Mouse (Mus musculus) midbrain, embryonic 12.5 days (tissue): Measurements from ENCODE around the gene Ttc30a2. TPM values are rescaled to one million over a fixed set of nuclear protein-coding genes. Genes with fewer than 3 reads are reported as not detected.
"Not testable (repeated sequence)": the region's sequence is repeated elsewhere in the genome, so short reads cannot be mapped to it uniquely, and the experiment has no call there.

ENCODE experiments used
- ATAC-seq: fragments of 200-750 bp; cut with Nextera tagmentation; 2 replicates; pipeline ENCODE4 v1.8.0; 2017; ENCODE audit warnings: low read depth, moderate TSS enrichment, moderate library complexity; ENCODE audit not compliant: low FRiP score
- H3K27ac ChIP-seq: fragments of 300-500 bp; sonication (generic); replicated peaks from 2 replicates; pipeline ENCODE4 v1.5.1; 2016; ENCODE audit warnings: mild to moderate bottlenecking
- H3K27me3 ChIP-seq: fragments of 300-500 bp; sonication (generic); 2 replicates; pipeline ENCODE4 v1.6.1; 2016; ENCODE audit warnings: mild to moderate bottlenecking
- H3K36me3 ChIP-seq: fragments of 300-500 bp; sonication (generic); 2 replicates; pipeline ENCODE4 v1.6.1; 2016
- H3K4me1 ChIP-seq: fragments of 300-500 bp; sonication (generic); 2 replicates; pipeline ENCODE4 v1.6.1; 2016
- H3K4me2 ChIP-seq: fragments of 300-500 bp; sonication (generic); replicated peaks from 2 replicates; pipeline ENCODE4 v1.6.1; 2016; ENCODE audit warnings: mild to moderate bottlenecking, moderate library complexity
- H3K4me3 ChIP-seq: fragments of 300-500 bp; sonication (generic); 2 replicates; pipeline ENCODE4 v1.5.1; 2016; ENCODE audit warnings: mild to moderate bottlenecking
- H3K9ac ChIP-seq: fragments of 300-500 bp; sonication (generic); replicated peaks from 2 replicates; pipeline ENCODE4 v1.6.1; 2016; ENCODE audit warnings: mild to moderate bottlenecking, moderate library complexity
- H3K9me3 ChIP-seq: fragments of 300-500 bp; sonication (generic); 2 replicates; pipeline ENCODE4 v1.6.1; 2016; ENCODE audit warnings: mild to moderate bottlenecking
- WGBS: fragments of 180-500 bp; shearing (Covaris S2); methylation state at CpG from one replicate; pipeline ENCODE4 v1.1.7; 2016; 5-methylcytosine and 5-hydroxymethylcytosine counted together
- polyA plus RNA-seq: library from polyadenylated mRNA; unstranded; fragments of >200 nt; fragmentation: Nextera tagmentation; extraction: Ambion mirVana; gene quantifications from 2 replicates; pipeline ENCODE4 v1.2.1, GENCODE M21; 2016

The Ttc30a2 gene
- 0.63 and 0.70 TPM in 2 replicates for polyA plus RNA-seq

- H3K9me3 ChIP-seq, H3K27me3 ChIP-seq, H3K27ac ChIP-seq, ATAC-seq, H3K4me3 ChIP-seq, H3K4me2 ChIP-seq, H3K4me1 ChIP-seq, H3K36me3 ChIP-seq, H3K9ac ChIP-seq: not testable (repeated sequence)
- 19% methylated on average over 21 of the region's 24 CpGs for WGBS
Observed at GRCm38 (mm10) chr2:75977752-75978368, at the start of gene Ttc30a2. Gene Ttc30a2 (minus strand): TSS chr2:75978170.

- 3% methylated on average over 7 of the region's 7 CpGs for WGBS
- Histone ChIP-seq H3K4me1 (peaks cover 16% of the 10 kb centered on the region), H3K27ac (no peak overlapping the region), H3K4me3 (no peak overlapping the region), H3K4me2 (0 out of 2 replicates have a peak overlapping the region, but pooled peaks have one; percentile 12), H3K9ac (no peak overlapping the region), H3K36me3 (no peaks in the 10 kb centered on the region), H3K27me3 (no peaks in the 10 kb centered on the region), H3K9me3 (no peaks in the 10 kb centered on the region)
- no peak for ATAC-seq
Observed at GRCm38 (mm10) chr2:76016890-76017289, 38.9 kb upstream of the Ttc30a2 start.

- no peak overlapping the region for H3K9ac ChIP-seq
- H3K4me3 ChIP-seq = no peak overlapping the region
- WGBS = 75% methylated on average over 8 of the region's 8 CpGs
- H3K4me1 ChIP-seq = peaks cover 16% of the 10 kb centered on the region
- no peak for ATAC-seq
- no peaks in the 10 kb centered on the region for H3K27me3 ChIP-seq
- no peaks in the 10 kb centered on the region for H3K36me3 ChIP-seq
- no peaks in the 10 kb centered on the region for H3K9me3 ChIP-seq
- no peak overlapping the region for H3K27ac ChIP-seq
- H3K4me2 ChIP-seq = no peak overlapping the region
Observed at GRCm38 (mm10) chr2:76016136-76016535, 38.2 kb upstream of the Ttc30a2 start.

GRCm38 (mm10) chr2:76015460-76015859, 37.5 kb upstream of the Ttc30a2 start:
- Histone ChIP-seq H3K4me1 (peaks cover 16% of the 10 kb centered on the region), H3K9me3 (no peaks in the 10 kb centered on the region), H3K27me3 (no peaks in the 10 kb centered on the region), H3K4me2 (no peak overlapping the region), H3K36me3 (no peaks in the 10 kb centered on the region), H3K27ac (no peak overlapping the region), H3K4me3 (no peak overlapping the region), H3K9ac (no peak overlapping the region)
- 91% methylated on average over 7 of the region's 7 CpGs for whole genome bisulfite sequencing
- ATAC-seq = no peak

- ATAC-seq = no peak
- Histone ChIP-seq H3K4me3 (no peak overlapping the region), H3K9ac (no peak overlapping the region), H3K27ac (no peak overlapping the region), H3K36me3 (no peaks in the 10 kb centered on the region), H3K4me1 (peaks cover 16% of the 10 kb centered on the region), H3K27me3 (no peaks in the 10 kb centered on the region), H3K9me3 (no peaks in the 10 kb centered on the region), H3K4me2 (no peak overlapping the region)
- 88% methylated on average over 3 of the region's 3 CpGs for WGBS
Observed at GRCm38 (mm10) chr2:76014659-76015058, 36.7 kb upstream of the Ttc30a2 start.

- H3K4me2 ChIP-seq = no peak overlapping the region
- no peak overlapping the region for H3K27ac ChIP-seq
- H3K36me3 ChIP-seq = no peaks in the 10 kb centered on the region
- H3K9me3 ChIP-seq = no peaks in the 10 kb centered on the region
- no peak overlapping the region for H3K9ac ChIP-seq
- no peak overlapping the region for H3K4me3 ChIP-seq
- H3K4me1 ChIP-seq = no peaks in the 10 kb centered on the region
- ATAC-seq = no peak
- no peaks in the 10 kb centered on the region for H3K27me3 ChIP-seq
- 6% methylated on average over 4 of the region's 4 CpGs for WGBS
Observed at GRCm38 (mm10) chr2:76006194-76006593, 28.2 kb upstream of the Ttc30a2 start.

GRCm38 (mm10) chr2:76002899-76003298, 24.9 kb upstream of the Ttc30a2 start:
- no peak for ATAC-seq
- H3K27ac ChIP-seq = no peak overlapping the region
- H3K4me1 ChIP-seq = 0 out of 2 replicates have a peak, but pooled peaks cover 5% of the 10 kb centered on the region

GRCm38 (mm10) chr2:76001392-76001791, 23.4 kb upstream of the Ttc30a2 start:
- H3K27ac ChIP-seq = no peak overlapping the region
- 0 out of 2 replicates have a peak, but pooled peaks cover 5% of the 10 kb centered on the region for H3K4me1 ChIP-seq
- H3K9me3 ChIP-seq = no peaks in the 10 kb centered on the region
- no peak for ATAC-seq
- no peak overlapping the region for H3K4me2 ChIP-seq
- no peak overlapping the region for H3K9ac ChIP-seq
- H3K4me3 ChIP-seq = no peak overlapping the region
- no peaks in the 10 kb centered on the region for H3K27me3 ChIP-seq
- no peaks in the 10 kb centered on the region for H3K36me3 ChIP-seq
- WGBS = 49% methylated on average over 8 of the region's 8 CpGs

More at GRCm38 (mm10) chr2:76002899-76003298, 24.9 kb upstream of the Ttc30a2 start:
- H3K4me3 ChIP-seq = no peak overlapping the region
- no peak overlapping the region for H3K9ac ChIP-seq
- H3K27me3 ChIP-seq = no peaks in the 10 kb centered on the region
- no peaks in the 10 kb centered on the region for H3K36me3 ChIP-seq
- H3K4me2 ChIP-seq = no peak overlapping the region
- no peaks in the 10 kb centered on the region for H3K9me3 ChIP-seq
- WGBS = 88% methylated on average over 9 of the region's 9 CpGs

- WGBS = 61% methylated on average over 12 of the region's 12 CpGs
- H3K27ac ChIP-seq = no peak overlapping the region
Observed at GRCm38 (mm10) chr2:75999636-76000035, 21.7 kb upstream of the Ttc30a2 start.

GRCm38 (mm10) chr2:75998692-75999091, 20.7 kb upstream of the Ttc30a2 start:
- WGBS = 58% methylated on average over 8 of the region's 8 CpGs
- no peak overlapping the region for H3K27ac ChIP-seq
- no peak for ATAC-seq

More at GRCm38 (mm10) chr2:75999636-76000035, 21.7 kb upstream of the Ttc30a2 start:
- no peak overlapping the region for H3K4me3 ChIP-seq
- no peak overlapping the region for H3K4me2 ChIP-seq
- ATAC-seq = no peak
- no peaks in the 10 kb centered on the region for H3K9me3 ChIP-seq
- no peaks in the 10 kb centered on the region for H3K27me3 ChIP-seq
- H3K9ac ChIP-seq = no peak overlapping the region
- 0 out of 2 replicates have a peak, but pooled peaks cover 5% of the 10 kb centered on the region for H3K4me1 ChIP-seq
- H3K36me3 ChIP-seq = no peaks in the 10 kb centered on the region

GRCm38 (mm10) chr2:75997726-75998125, 19.8 kb upstream of the Ttc30a2 start:
- no peak overlapping the region for H3K4me2 ChIP-seq
- no peak overlapping the region for H3K9ac ChIP-seq
- H3K4me1 ChIP-seq = 0 out of 2 replicates have a peak, but pooled peaks cover 5% of the 10 kb centered on the region
- 69% methylated on average over 12 of the region's 12 CpGs for WGBS
- H3K36me3 ChIP-seq = no peaks in the 10 kb centered on the region
- no peak overlapping the region for H3K4me3 ChIP-seq
- H3K9me3 ChIP-seq = no peaks in the 10 kb centered on the region
- ATAC-seq = no peak
- H3K27me3 ChIP-seq = no peaks in the 10 kb centered on the region
- H3K27ac ChIP-seq = no peak overlapping the region

More at GRCm38 (mm10) chr2:75998692-75999091, 20.7 kb upstream of the Ttc30a2 start:
- no peak overlapping the region for H3K9ac ChIP-seq
- no peaks in the 10 kb centered on the region for H3K36me3 ChIP-seq
- 0 out of 2 replicates have a peak, but pooled peaks cover 5% of the 10 kb centered on the region for H3K4me1 ChIP-seq
- H3K27me3 ChIP-seq = no peaks in the 10 kb centered on the region
- H3K9me3 ChIP-seq = no peaks in the 10 kb centered on the region
- H3K4me3 ChIP-seq = no peak overlapping the region
- H3K4me2 ChIP-seq = no peak overlapping the region

- Histone ChIP-seq H3K36me3 (no peaks in the 10 kb centered on the region), H3K4me3 (no peak overlapping the region), H3K9me3 (no peaks in the 10 kb centered on the region), H3K4me1 (0 out of 2 replicates have a peak, but pooled peaks cover 5% of the 10 kb centered on the region), H3K27ac (no peak overlapping the region), H3K27me3 (no peaks in the 10 kb centered on the region), H3K4me2 (no peak overlapping the region), H3K9ac (no peak overlapping the region)
- ATAC-seq = no peak
- 95% methylated on average over 11 of the region's 11 CpGs for WGBS
Observed at GRCm38 (mm10) chr2:75994841-75995240, 16.9 kb upstream of the Ttc30a2 start.
